Mouse (Mus musculus) MEL (cell line): ENCODE results near the gene Sptbn1. TPM values are rescaled to one million over a fixed set of nuclear protein-coding genes. Genes with fewer than 3 reads are reported as not detected.

ENCODE experiments used
- DNase-seq: peaks from one replicate; pipeline ENCODE4 v3.0.0; 2011; ENCODE audit warnings: low read depth, low spot score
- H3K27ac ChIP-seq: 2 replicates; pipeline ENCODE4 v1.5.1; 2012; ENCODE audit warnings: low read depth, mild to moderate bottlenecking, control low read depth, low read length, moderate library complexity; ENCODE audit not compliant: control insufficient read depth
- H3K27me3 ChIP-seq, 2 experiments: fragments of 150-350 bp in 1 of 2; sonication (generic) in 1 of 2; 2 replicates each; pipeline ENCODE4 v1.6.1; 2012; ENCODE audit warnings: low read length in 2 of 2, mild to moderate bottlenecking in 2 of 2, improper control_type of control experiment in 1 of 2, moderate library complexity in 1 of 2; ENCODE audit not compliant: insufficient read depth in 2 of 2, control insufficient read depth in 1 of 2
- H3K36me3 ChIP-seq, 2 experiments: 2 replicates each; pipeline ENCODE4 v1.6.1; 2012 to 2014; ENCODE audit warnings: low read length in 2 of 2, improper control_type of control experiment in 1 of 2, inconsistent platforms in 1 of 2, mild to moderate bottlenecking in 1 of 2; ENCODE audit not compliant: insufficient read depth in 2 of 2, control insufficient read depth in 1 of 2
- H3K4me1 ChIP-seq, 2 experiments: fragments of 150-350 bp in 1 of 2; sonication (generic) in 1 of 2; 2 replicates each; pipeline ENCODE4 v1.6.1; 2012; ENCODE audit warnings: low read length in 2 of 2, improper control_type of control experiment in 1 of 2, mild to moderate bottlenecking in 1 of 2; ENCODE audit not compliant: insufficient read depth in 2 of 2, control insufficient read depth in 1 of 2
- H3K4me3 ChIP-seq, 2 experiments: fragments of 150-350 bp in 1 of 2; sonication (generic) in 1 of 2; 2 replicates each; pipeline ENCODE4 v1.5.1; 2012; ENCODE audit warnings: low read depth in 2 of 2, low read length in 2 of 2, mild to moderate bottlenecking in 2 of 2, moderate library complexity in 2 of 2, control low read depth in 1 of 2, improper control_type of control experiment in 1 of 2; ENCODE audit not compliant: control insufficient read depth in 1 of 2, insufficient read depth in 1 of 2
- H3K79me2 ChIP-seq: 2 replicates; pipeline ENCODE4 v1.6.1; 2012; ENCODE audit warnings: mild to moderate bottlenecking, low read length, moderate library complexity; ENCODE audit not compliant: control insufficient read depth, poor library complexity, insufficient read depth
- H3K9ac ChIP-seq: 2 replicates; pipeline ENCODE4 v1.6.1; 2012; ENCODE audit warnings: low read depth, mild to moderate bottlenecking, control low read depth, low read length, moderate library complexity; ENCODE audit not compliant: control insufficient read depth, poor library complexity, severe bottlenecking
- H3K9me3 ChIP-seq: fragments of 150-350 bp; sonication (generic); replicated peaks from 2 replicates; pipeline ENCODE4 v1.6.1; 2012; ENCODE audit warnings: mild to moderate bottlenecking, low read length, improper control_type of control experiment, moderate library complexity; ENCODE audit not compliant: insufficient read depth
- BHLHE40 ChIP-seq: IDR thresholded peaks from 2 replicates; pipeline ENCODE4 v1.6.1; 2012; ENCODE audit warnings: low read depth, mild to moderate bottlenecking, inconsistent platforms, low read length, improper control_type of control experiment, borderline replicate concordance
- CHD2 ChIP-seq: IDR thresholded peaks from 2 replicates; pipeline ENCODE4 v1.6.1; 2011; ENCODE audit warnings: low read length, improper control_type of control experiment
- CTCF ChIP-seq, 3 experiments: IDR thresholded peaks in 2 of 3; conservative IDR thresholded peaks in 1 of 3; 2 replicates each; pipeline ENCODE4 v1.5.1; 2011 to 2012; ENCODE audit warnings: low read length in 3 of 3, low read depth in 2 of 3, mild to moderate bottlenecking in 2 of 3, improper control_type of control experiment in 1 of 3, inconsistent platforms in 1 of 3, mixed read lengths in 1 of 3, moderate library complexity in 1 of 3; ENCODE audit not compliant: control insufficient read depth in 1 of 3, insufficient read depth in 1 of 3, poor library complexity in 1 of 3, severe bottlenecking in 1 of 3
- E2F4 ChIP-seq: IDR thresholded peaks from 2 replicates; pipeline ENCODE4 v1.6.1; 2011; ENCODE audit warnings: low read depth, low read length, improper control_type of control experiment, borderline replicate concordance
- EP300 ChIP-seq, 2 experiments: IDR thresholded peaks; 2 replicates each; pipeline ENCODE4 v1.6.1; 2011; ENCODE audit warnings: improper control_type of control experiment in 2 of 2, low read length in 2 of 2, low read depth in 1 of 2, mild to moderate bottlenecking in 1 of 2
- ETS1 ChIP-seq: IDR thresholded peaks from 2 replicates; pipeline ENCODE4 v1.6.1; 2012; ENCODE audit warnings: low read depth, mild to moderate bottlenecking, inconsistent platforms, low read length, improper control_type of control experiment, moderate library complexity
- GABPA ChIP-seq: IDR thresholded peaks from 2 replicates; pipeline ENCODE4 v1.6.1; 2012; ENCODE audit warnings: low read depth, mild to moderate bottlenecking, inconsistent platforms, low read length, improper control_type of control experiment, moderate library complexity
- GATA1 ChIP-seq: IDR thresholded peaks from 2 replicates; pipeline ENCODE4 v1.6.1; 2011; ENCODE audit warnings: low read depth, low read length, improper control_type of control experiment
- HCFC1 ChIP-seq: IDR thresholded peaks from 2 replicates; pipeline ENCODE4 v1.6.1; 2012; ENCODE audit warnings: low read depth, mild to moderate bottlenecking, inconsistent platforms, low read length, improper control_type of control experiment, moderate library complexity
- JUND ChIP-seq: IDR thresholded peaks from 2 replicates; pipeline ENCODE4 v1.6.1; 2011; ENCODE audit warnings: low read depth, mild to moderate bottlenecking, improper control_type of control experiment, low read length
- KAT2A ChIP-seq: conservative IDR thresholded peaks from 2 replicates; pipeline ENCODE4 v1.6.1; 2012; ENCODE audit warnings: low read depth, low read length, improper control_type of control experiment, inconsistent platforms
- MAX ChIP-seq: IDR thresholded peaks from 2 replicates; pipeline ENCODE4 v1.6.1; 2011; ENCODE audit warnings: low read length, improper control_type of control experiment
- MAZ ChIP-seq: IDR thresholded peaks from 2 replicates; pipeline ENCODE4 v1.6.1; 2012; ENCODE audit warnings: low read depth, mild to moderate bottlenecking, inconsistent platforms, low read length, improper control_type of control experiment
- MXI1 ChIP-seq: IDR thresholded peaks from 2 replicates; pipeline ENCODE4 v1.6.1; 2011; ENCODE audit warnings: mild to moderate bottlenecking, low read depth, low read length, improper control_type of control experiment
- NELFE ChIP-seq: IDR thresholded peaks from 2 replicates; pipeline ENCODE4 v1.6.1; 2011; ENCODE audit warnings: low read depth, low read length, improper control_type of control experiment
- POLR2AphosphoS5 ChIP-seq: IDR thresholded peaks from 2 replicates; pipeline ENCODE4 v1.6.1; 2012; ENCODE audit warnings: low read depth, borderline replicate concordance, mild to moderate bottlenecking, inconsistent platforms, low read length, moderate library complexity, mixed read lengths
- RAD21 ChIP-seq: IDR thresholded peaks from 2 replicates; pipeline ENCODE4 v1.6.1; 2011; ENCODE audit warnings: mild to moderate bottlenecking, low read depth, low read length, improper control_type of control experiment
- RCOR1 ChIP-seq: IDR thresholded peaks from 2 replicates; pipeline ENCODE4 v1.6.1; 2012; ENCODE audit warnings: low read depth, mild to moderate bottlenecking, inconsistent platforms, low read length, improper control_type of control experiment
- SIN3A ChIP-seq: IDR thresholded peaks from 2 replicates; pipeline ENCODE4 v1.6.1; 2012; ENCODE audit warnings: low read length, improper control_type of control experiment, inconsistent platforms
- SMC3 ChIP-seq: IDR thresholded peaks from 2 replicates; pipeline ENCODE4 v1.6.1; 2011; ENCODE audit warnings: low read depth, low read length, improper control_type of control experiment
- TAL1 ChIP-seq: IDR thresholded peaks from 2 replicates; pipeline ENCODE4 v1.6.1; 2012; ENCODE audit warnings: mild to moderate bottlenecking, inconsistent platforms, low read length, moderate library complexity, mixed read lengths
- TBP ChIP-seq: IDR thresholded peaks from 2 replicates; pipeline ENCODE4 v1.8.0; 2011; ENCODE audit warnings: low read depth, low read length, improper control_type of control experiment
- TCF12 ChIP-seq: IDR thresholded peaks from 2 replicates; pipeline ENCODE4 v1.6.1; 2014; ENCODE audit warnings: low read depth, mild to moderate bottlenecking, inconsistent platforms, low read length, improper control_type of control experiment, moderate library complexity
- USF1 ChIP-seq: IDR thresholded peaks from 2 replicates; pipeline ENCODE4 v1.6.1; 2014; ENCODE audit warnings: low read depth, mild to moderate bottlenecking, inconsistent platforms, low read length, improper control_type of control experiment, moderate library complexity
- USF2 ChIP-seq, 2 experiments: IDR thresholded peaks; 2 replicates each; pipeline ENCODE4 v1.6.1; 2011 to 2012; ENCODE audit warnings: improper control_type of control experiment in 2 of 2, low read length in 2 of 2, borderline replicate concordance in 1 of 2, inconsistent platforms in 1 of 2, low read depth in 1 of 2, mild to moderate bottlenecking in 1 of 2; ENCODE audit not compliant: insufficient read depth in 1 of 2
- ZKSCAN1 ChIP-seq: IDR thresholded peaks from 2 replicates; pipeline ENCODE4 v1.6.1; 2012; ENCODE audit warnings: low read depth, mild to moderate bottlenecking, inconsistent platforms, low read length, improper control_type of control experiment, moderate library complexity
- ZMIZ1 ChIP-seq: IDR thresholded peaks from 2 replicates; pipeline ENCODE4 v1.6.1; 2012; ENCODE audit warnings: low read depth, mild to moderate bottlenecking, inconsistent platforms, low read length, improper control_type of control experiment, moderate library complexity
- ZNF384 ChIP-seq: IDR thresholded peaks from 2 replicates; pipeline ENCODE4 v1.6.1; 2012; ENCODE audit warnings: low read depth, mild to moderate bottlenecking, inconsistent platforms, low read length, improper control_type of control experiment
- polyA plus RNA-seq, 2 experiments: library from polyadenylated mRNA; stranded (reverse) in 1 of 2; unstranded in 1 of 2; fragments of >175 nt in 1 of 2; fragments of >200 nt in 1 of 2; gene quantifications; 2 replicates each; pipeline versions ENCODE4 v1.2.1 to v1.2.4; 2012; ENCODE audit warnings: low replicate concordance in 2 of 2, low read depth in 1 of 2; ENCODE audit not compliant: insufficient read length in 2 of 2, insufficient read depth in 1 of 2, missing spikeins in 1 of 2
- total RNA-seq: library from RNA; depleted of rRNA; stranded (reverse); fragments of 300-350 nt; gene quantifications from 2 replicates; pipeline ENCODE4 v1.2.3, GENCODE M21; 2012

The Sptbn1 gene
- total and polyA plus RNA-seq, 3 experiments, result 14.6 to 20.2 TPM; not detected in 1

DNA sequence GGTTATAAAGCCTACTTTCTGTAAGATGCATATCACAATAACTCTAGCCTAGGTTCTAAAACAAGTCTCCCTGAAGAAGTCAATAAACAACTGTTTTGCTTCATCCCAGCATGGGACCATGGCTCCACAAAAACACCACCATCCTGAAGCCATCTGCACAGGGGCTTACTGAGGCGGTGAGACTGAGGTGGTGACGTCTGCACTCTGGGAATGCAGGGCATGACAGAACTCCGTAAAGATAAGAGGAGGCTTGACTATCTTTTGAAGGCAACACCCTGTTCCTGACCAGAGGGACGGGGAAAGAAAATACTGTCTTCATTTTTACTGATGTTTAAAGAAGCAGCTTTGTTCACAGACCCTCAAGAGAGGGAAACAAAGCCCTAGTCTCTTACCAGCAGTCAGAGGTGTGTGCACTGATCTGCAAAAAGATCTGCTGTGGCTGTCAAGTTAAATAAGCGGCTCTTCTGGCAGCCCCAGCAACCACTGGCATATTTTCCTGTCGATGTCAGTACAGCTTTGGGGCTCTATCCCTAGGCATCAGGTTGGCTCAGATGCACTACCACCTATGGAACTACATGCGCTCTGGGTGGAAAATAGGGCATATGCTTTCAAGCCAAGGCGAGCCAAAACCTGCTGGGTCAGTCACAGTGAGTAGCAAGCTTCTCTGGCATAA is 109.8 kb downstream of the Sptbn1 start (continued):
- TF ChIP-seq TAL1, result peak; percentile 51
- TF ChIP-seq RAD21, result no peak
- no peak for TF ChIP-seq GABPA
- peak; percentile 61 for TF ChIP-seq MXI1
- no peak; the same call in 1 of the 2 replicates for TF ChIP-seq CHD2
- TF ChIP-seq USF1, result 0 out of 2 replicates have a peak, but pooled peaks have one; percentile 27
- peak; percentile 35; the same call in 1 of the 2 replicates for TF ChIP-seq SIN3A
- TF ChIP-seq EP300 (IDR thresholded peaks at IDR 0.05; ENCODE audit: low read depth in 1 of 2, low read length in 2 of 2), result peak; percentile 69 to 70
- TF ChIP-seq JUND, result no peak
- TF ChIP-seq RCOR1, result peak; percentile 72; the same call in 1 of the 2 replicates

DNA sequence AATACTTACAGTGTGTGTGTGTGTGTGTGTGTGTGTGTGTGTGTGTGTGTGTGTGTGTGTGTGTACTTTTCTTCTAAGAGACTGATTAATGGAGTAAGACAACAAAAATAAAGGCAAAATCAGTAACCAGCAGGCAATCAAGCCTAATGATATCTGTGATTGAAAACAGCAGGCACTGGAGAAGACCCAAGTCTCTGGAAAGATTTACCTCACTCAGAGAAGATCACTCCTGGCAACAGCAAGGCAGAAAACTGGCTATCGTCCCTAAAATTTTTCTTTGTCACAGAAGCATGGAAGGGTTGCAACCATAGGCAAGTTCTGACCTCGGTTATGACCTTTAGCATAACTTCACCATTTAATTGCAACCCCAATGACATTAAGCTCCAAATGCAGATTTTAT is 112.1 kb downstream of the Sptbn1 start:
- no peak for DNase-seq
- no peak for TF ChIP-seq E2F4
- no peak for TF ChIP-seq HCFC1
- TF ChIP-seq GATA1, result no peak
- TF ChIP-seq ZNF384, result no peak
- TF ChIP-seq TBP, result no peak
- no peak for TF ChIP-seq SMC3
- TF ChIP-seq NELFE, result no peak
- 0 out of 2 replicates have a peak, but pooled peaks have one; percentile 14 for TF ChIP-seq RCOR1
- H3K4me1 ChIP-seq, result peaks cover 29% of the 10 kb centered on the region in 2 experiments
- no peaks in the 10 kb centered on the region for H3K79me2 ChIP-seq
- H3K36me3 ChIP-seq, result peaks cover 0 to 35% of the 10 kb centered on the region in 2 experiments; a peak in 2 of 4 replicates
- H3K9ac ChIP-seq, result no peak overlapping the region
- H3K27ac ChIP-seq, result no peak overlapping the region
- H3K4me3 ChIP-seq, result no peak overlapping the region
- H3K9me3 ChIP-seq, result no peaks in the 10 kb centered on the region
- H3K27me3 ChIP-seq, result no peaks in the 10 kb centered on the region

DNA sequence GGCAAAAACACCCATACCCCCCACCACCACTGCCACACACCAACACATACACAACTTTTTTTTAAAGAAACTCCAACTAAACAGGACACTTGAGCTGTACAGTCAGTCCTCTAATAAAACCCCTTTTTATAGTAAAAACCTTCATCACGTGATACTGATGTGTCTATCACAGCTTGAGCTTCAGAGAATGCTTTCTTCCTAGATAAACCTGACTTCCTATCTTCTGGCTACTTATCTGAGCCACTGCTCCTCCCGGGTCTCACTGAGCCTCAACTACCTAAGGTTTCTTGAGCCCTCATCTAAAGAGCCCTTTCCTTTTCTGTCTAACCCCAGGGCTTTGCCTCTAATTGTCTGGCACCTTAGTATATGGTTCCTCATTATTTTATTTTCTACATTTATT is 113.0 kb downstream of the Sptbn1 start:
- Histone ChIP-seq H3K27me3 (no peaks in the 10 kb centered on the region), H3K9me3 (no peaks in the 10 kb centered on the region), H3K9ac (no peak overlapping the region), H3K79me2 (no peaks in the 10 kb centered on the region), H3K4me1 (peaks cover 24 to 27% of the 10 kb centered on the region in 2 experiments), H3K4me3 (no peak overlapping the region), H3K36me3 (peaks cover 0 to 27% of the 10 kb centered on the region in 2 experiments; a peak in 2 of 4 replicates), H3K27ac (no peak overlapping the region; the same call in 1 of the 2 replicates)
- peak; percentile 60 for DNase-seq
- no peak for TF ChIP-seq CTCF (IDR thresholded peaks at IDR 0.05 in 2 of 3, conservative IDR thresholded peaks at IDR 0.05 in 1 of 3; ENCODE audit: control insufficient read depth in 1 of 3, insufficient read depth in 1 of 3, low read depth in 2 of 3, low read length in 3 of 3, poor library complexity in 1 of 3, severe bottlenecking in 1 of 3)
- peak; percentile 72 for TF ChIP-seq TCF12
- no peak for TF ChIP-seq RAD21
- TF ChIP-seq MAX, result peak; percentile 55
- TF ChIP-seq GATA1, result peak; percentile 85
- no peak for TF ChIP-seq NELFE
- TF ChIP-seq POLR2AphosphoS5, result no peak
- TF ChIP-seq ETS1, result peak; percentile 71
- no peak for TF ChIP-seq ZKSCAN1
- no peak for TF ChIP-seq ZMIZ1
- TF ChIP-seq TAL1, result no peak
- peak; percentile 95 for TF ChIP-seq USF1
- TF ChIP-seq SIN3A, result peak; percentile 30; the same call in 1 of the 2 replicates
- TF ChIP-seq USF2 (IDR thresholded peaks at IDR 0.05; ENCODE audit: borderline replicate concordance in 1 of 2, insufficient read depth in 1 of 2, low read depth in 1 of 2, low read length in 2 of 2), result peak in 1 of 2 experiments; percentile 78; a peak in 2 of 4 replicates
- TF ChIP-seq MAZ, result 0 out of 2 replicates have a peak, but pooled peaks have one; percentile 45
- TF ChIP-seq RCOR1, result peak; percentile 88
- peak; percentile 92 for TF ChIP-seq BHLHE40
- TF ChIP-seq KAT2A, result no peak
- peak; percentile 75 to 82 for TF ChIP-seq EP300 (IDR thresholded peaks at IDR 0.05; ENCODE audit: low read depth in 1 of 2, low read length in 2 of 2)
